Mouse (Mus musculus) T-helper 1 cell (primary cell): ENCODE measurements around the gene Chit1.

Experiments used
- in situ Hi-C: fragments of 300-600 bp; cut with MboI, MseI; formaldehyde crosslinking; loops from one replicate; pipeline ENCODE4 v1.15.1; 2025; ENCODE audit warnings: high pct_unique_total_duplicates

Chit1 gene

DNA sequence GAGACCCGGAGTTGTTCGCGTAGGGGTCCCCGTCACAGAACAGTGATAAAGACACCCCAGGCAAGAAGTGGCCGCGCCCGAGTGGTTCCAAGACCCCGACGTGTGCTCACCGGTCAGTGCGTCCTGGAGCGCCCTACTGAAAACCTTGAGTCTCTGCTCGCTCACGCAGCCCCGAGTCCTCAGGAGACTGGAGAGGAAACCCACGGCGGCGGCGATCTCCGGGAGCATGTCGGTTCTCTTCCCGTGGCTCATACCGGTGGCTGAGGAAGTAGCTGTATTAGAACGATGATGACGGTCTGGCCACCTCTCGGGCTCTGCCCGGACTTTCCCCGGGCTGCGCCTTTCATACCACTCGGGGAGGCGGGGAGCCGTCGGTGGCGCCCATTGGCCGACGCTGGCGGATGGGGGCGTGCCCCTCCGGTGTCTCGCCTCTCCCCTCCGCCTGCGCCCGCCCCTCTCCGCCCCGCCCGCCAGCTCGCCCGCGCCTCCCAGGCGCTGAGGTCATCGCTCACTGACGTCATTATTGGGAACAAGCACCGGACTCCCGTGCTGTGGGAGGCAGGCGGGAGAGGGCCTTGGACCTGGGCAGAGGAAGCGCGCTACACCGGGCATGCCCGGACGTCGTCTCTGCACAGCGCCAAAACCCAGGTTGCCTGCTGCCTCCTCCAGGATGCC is 32.1 kb upstream of the Chit1 start, which contains the start of gene Btg2:
Gene Btg2 (minus strand): TSS at position 319 of the 675 bp plus-strand sequence.
- in situ Hi-C loops: loop anchor here (25.0 kb wide), 1 partner anchor 1942 kb away; the partner anchor contains the start of gene Cdk18

DNA sequence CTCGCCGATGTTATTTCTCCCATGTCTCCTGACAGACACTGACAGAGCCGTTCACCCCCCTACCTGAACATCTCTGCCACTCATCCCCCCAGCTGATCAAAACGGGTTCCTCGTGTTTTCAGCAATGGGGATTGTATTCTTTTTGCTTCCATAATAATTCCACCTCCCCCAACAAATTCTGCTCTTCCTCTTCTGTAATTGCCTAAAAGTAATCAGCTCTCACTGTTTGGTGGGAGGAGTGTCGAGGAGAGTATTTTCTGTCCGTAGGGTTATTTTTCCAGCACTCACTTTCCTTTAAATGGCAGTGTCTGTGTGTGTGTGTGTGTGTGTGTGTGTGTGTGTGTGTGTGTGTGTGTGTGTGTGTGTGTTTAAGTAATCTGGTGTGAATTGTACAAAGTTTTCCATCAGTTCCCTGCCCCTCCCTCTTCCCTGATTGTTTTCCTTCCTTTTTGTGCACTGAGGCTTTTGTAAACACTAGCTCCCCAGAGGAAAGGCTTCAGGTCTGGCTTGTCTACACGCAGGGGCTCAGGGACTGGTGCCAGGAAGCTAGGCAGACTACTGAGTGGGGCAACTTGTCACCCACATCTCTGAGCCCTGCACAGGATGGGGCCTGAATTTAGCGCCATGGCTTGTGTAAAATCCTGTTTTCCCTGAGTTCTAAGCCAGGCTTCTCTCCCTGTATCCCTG is 31.4 kb upstream of the Chit1 start:
- in situ Hi-C loops: loop anchor here (25.0 kb wide), 1 partner anchor 1942 kb away; the partner anchor contains the start of gene Cdk18

DNA sequence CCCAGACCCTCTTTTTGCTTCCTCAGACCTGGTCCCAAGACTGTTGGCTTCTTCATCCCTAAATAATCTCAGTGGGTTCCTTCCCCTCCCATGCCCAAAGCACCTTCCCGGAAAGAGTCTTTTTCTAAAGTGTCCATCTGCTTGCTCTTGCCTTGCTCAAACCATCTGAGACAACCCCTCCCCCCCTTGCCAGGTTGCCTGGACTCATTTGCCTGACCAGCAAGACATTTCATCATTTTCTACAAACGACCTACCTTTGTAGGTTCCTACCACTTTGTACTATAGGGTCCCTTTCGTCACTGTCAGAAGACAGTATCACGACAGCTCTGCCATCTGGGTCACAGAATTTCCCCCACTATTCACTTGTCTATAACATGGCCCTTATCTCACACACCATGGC is 30.6 kb upstream of the Chit1 start:
- in situ Hi-C loops: loop anchor here (25.0 kb wide), 1 partner anchor 1943 kb away; the partner anchor contains the start of gene Cdk18

DNA sequence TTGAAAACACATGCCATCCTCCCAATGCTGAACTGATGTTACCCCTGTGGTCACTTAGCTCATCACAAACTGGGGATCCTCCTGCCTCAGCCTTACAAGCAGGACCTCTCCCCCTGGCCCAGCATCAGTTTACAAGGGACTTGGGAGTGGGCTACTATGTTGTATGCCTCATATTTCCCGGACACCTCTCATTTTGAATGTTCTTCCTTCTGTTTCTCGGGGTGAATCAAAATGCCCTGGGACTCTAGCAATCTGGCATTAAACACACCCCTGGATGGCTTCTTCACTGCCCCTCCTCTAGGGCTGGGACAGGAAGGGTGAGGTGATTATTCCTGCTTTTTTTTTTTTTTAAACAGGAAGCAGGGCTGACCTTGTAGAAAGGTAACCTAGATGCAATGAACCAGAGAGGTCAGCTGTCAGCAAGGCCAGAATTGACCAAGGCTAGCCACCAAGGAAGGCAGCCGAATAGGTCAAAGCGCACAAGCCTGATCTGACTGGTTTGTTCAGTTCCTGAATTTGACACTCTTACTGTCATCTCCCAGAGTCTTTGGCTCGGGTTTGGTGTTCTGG is 30.1 kb upstream of the Chit1 start:
- in situ Hi-C loops: loop anchor here (25.0 kb wide), 1 partner anchor 1944 kb away; the partner anchor contains the start of gene Cdk18

DNA sequence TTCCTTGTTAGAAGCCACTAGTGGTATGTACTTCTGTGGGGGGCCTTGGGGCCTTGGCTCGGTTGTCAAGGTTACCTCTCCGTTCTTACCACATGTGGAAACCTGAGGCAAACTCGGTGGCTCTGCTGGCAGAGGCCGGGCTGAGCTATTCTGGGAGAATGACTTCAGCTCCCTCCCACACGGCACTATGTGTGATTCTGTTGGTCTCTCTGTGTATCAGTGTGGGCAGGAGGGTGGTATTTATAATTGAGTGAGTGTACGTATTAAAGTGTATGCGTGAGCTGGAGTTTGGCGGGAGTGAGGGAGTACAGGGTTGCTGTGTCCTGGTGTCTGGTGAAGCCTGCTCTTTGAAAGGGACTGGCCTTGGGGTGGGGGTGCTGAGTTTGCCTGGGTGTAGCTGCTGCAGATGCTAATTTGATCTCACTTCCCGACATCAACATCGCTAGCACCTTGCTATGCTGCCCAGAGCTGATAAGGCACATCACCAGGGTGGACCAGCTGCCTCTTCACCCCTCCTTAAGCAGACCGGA is 28.0 kb upstream of the Chit1 start:
- in situ Hi-C loops: loop anchor here (25.0 kb wide), 1 partner anchor 1946 kb away; the partner anchor contains the start of gene Cdk18

DNA sequence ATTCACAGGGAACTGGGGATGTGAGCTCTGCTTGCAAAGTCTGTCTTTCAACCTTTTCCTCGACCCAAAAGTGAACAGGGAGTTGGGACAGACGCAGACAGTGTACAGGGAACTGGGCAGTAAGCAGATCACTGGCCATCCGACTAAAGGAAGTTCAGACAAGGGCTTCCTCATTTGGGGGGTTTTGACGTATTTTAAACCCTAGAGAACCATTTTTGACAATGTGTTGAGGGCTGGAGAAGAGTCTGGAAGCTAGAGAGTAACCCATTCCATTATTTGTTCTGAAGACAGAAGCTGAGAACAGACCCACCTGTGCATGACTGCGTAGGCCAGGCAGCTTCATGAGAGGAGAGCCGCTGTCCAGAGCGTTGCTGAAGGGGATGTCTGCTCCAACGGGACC is 27.4 kb upstream of the Chit1 start:
- in situ Hi-C loops: loop anchor here (25.0 kb wide), 1 partner anchor 1946 kb away; the partner anchor contains the start of gene Cdk18

DNA sequence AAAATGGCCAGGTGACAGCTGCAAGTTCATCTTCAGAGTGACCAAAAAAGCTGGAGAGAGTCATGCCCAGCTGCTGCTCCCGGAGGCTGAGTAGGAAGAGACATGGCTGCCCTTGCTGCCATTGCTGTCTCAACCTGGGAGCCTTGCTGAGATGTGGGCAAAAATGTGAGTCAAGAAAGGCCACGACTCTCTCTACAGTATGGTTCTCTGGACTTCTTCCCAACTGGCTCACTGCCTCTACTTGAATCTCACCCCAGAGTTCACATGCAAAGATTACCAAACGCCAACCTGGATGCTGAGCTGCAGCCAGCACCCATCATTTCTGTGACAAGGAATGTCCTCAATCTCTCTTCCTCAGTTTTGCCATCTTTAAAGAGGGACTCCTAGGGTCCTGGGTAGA is 26.9 kb upstream of the Chit1 start:
- in situ Hi-C loops: loop anchor here (25.0 kb wide), 1 partner anchor 1947 kb away; the partner anchor contains the start of gene Cdk18

DNA sequence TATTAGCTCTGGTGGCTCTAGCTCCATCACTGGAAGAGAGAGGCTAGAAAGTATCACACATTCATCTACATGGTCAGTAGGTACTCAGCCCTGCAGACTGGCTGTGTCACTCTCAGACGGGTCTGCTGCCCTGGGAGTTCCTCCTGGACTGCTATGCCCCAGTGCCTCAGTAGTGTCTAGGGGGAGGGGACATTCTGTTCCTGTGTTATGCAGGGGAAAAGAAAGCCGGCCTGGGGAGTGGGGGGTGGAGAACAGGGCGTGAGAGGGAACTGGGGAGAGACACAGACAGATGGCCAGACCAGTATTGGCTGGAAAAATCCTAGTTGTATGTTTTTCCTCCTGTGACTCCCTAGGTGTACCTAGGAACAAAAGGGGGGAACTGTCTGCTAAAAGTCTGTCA is 25.0 kb upstream of the Chit1 start:
- in situ Hi-C loops: loop anchor here (25.0 kb wide), 1 partner anchor 1949 kb away; the partner anchor contains the start of gene Cdk18

DNA sequence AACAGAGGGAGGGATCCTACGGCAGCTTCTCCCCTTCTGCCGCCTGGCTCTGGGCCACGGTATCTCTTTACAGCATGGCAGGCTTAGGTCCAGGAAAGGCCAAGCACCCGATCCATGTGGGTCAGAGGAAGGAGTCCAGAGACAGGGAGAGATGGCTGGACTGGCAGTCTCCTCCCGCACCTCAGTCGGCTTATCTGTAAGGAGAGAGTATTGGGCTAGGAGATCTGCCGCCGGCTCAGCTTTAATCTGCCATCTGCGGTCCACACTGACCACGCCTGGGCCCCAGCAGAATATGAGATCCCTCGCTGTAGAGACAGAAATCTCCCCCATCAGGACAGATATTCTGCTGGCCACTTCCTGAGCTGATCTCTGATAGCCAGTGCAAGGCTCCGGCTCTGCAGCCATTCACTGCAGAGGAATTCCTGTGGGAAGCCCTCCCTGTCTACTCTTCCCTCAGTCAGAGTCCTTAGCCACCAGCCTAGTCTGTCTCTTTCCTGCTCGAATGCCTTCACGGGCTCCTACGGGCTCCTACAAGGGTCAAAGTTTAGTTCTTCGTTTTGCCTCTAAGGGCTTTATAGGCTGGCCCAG is 24.1 kb upstream of the Chit1 start:
- in situ Hi-C loops: loop anchor here (25.0 kb wide), 1 partner anchor 1950 kb away; the partner anchor contains the start of gene Cdk18

DNA sequence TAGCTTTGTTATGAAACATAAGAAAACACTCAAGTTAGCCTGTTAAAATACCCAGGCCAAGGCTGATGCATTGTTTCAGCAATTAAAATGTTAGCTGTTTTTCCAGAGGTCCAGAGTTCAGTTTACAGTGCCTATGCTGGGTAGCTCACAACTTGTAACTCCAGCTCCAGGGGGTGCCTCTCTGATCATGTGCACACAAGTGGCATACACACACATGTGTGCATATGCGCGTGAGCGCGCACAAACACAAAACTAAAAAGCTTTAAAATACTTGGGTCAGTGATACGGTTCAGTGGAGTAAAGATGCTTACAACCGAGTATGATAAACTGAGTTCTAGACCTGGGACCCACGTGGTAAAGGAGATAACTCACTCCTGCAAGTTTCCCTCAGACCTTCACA is 22.0 kb upstream of the Chit1 start:
- in situ Hi-C loops: loop anchor here (25.0 kb wide), 1 partner anchor 1952 kb away; the partner anchor contains the start of gene Cdk18

DNA sequence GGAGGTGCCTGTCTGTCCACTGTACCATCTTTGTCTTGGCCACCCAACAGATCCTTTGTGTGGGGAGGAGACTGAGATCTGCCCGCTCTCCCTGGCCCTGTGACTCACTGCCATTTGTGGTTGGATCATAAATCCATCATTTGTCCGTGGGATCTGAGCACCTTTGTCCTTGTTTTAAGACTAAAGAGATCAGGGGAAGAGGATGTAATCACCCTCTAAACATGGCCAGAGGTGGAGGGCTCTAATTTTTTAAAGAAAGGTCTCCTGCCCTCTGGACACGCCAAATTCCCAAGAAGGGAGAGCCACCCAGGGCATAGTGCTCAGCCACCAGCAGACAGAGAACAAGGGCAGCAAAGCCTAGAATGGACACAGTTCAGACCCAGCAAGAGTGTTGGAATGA is 19.2 kb upstream of the Chit1 start:
- in situ Hi-C loops: loop anchor here (25.0 kb wide), 1 partner anchor 1955 kb away; the partner anchor contains the start of gene Cdk18

DNA sequence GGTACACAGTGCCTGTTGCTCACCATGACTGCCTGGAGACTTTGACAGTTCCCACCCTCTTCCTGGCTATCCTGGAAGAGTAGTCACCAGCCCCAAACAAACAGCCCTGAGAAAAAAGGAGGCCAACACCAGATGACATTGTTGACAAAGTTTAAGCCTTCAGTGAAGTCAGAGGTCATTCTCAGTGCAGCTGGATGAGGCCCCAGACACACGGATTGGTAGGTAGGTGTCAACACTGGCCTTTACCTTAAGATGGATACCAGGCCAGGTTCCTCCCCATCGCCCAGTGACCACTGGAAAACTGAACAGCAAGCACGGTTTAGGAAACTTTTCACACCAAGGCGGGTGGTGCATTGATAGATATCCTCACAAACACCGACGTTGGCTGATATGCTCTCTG is 18.7 kb upstream of the Chit1 start:
- in situ Hi-C loops: loop anchor here (25.0 kb wide), 1 partner anchor 1955 kb away; the partner anchor contains the start of gene Cdk18

DNA sequence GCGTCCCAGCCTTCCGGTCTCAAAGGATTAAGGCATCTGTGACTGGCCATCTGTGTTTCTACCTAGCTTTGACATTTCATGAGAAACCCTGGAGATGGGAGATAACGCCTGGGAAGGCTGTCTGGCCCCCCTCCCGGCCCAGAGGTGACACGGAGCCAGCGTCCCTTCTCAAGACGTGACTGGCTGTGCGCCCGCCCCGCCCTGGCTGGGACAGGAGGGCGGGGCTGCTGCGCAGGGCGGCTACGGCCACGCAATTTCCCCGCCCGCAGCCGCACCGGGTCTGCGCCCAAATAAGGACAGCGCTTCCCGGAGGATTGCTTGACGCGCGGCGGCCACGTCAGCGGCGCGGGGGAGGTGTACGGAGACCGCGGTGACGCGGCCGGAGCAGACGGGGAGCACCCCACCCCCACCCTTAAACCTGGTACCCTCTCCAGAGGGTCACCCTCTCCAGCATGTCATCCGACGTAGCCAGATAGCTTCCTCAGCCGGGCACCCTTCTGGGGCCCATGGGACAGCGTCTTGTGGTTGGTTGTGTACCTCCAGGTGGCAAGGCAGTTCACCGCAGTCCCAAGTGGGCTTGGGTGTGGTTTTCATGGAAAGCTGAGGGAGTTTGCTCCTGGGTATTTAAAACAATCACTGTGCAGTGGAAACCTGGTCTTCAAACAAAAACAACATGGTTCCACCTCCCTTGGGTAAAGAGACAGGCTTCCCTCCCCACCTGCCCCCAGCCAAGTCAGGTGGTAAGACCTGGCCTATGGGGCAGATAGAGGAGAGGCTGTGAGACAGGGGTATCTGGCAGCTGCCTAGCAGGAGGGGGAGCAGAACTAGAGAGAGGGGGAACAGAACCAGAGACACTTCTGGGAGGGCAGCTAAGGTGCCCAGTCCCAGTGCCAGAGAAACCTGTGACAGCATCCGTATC is 17.9 kb upstream of the Chit1 start:
- in situ Hi-C loops: loop anchor here (25.0 kb wide), 1 partner anchor 1956 kb away; the partner anchor contains the start of gene Cdk18

DNA sequence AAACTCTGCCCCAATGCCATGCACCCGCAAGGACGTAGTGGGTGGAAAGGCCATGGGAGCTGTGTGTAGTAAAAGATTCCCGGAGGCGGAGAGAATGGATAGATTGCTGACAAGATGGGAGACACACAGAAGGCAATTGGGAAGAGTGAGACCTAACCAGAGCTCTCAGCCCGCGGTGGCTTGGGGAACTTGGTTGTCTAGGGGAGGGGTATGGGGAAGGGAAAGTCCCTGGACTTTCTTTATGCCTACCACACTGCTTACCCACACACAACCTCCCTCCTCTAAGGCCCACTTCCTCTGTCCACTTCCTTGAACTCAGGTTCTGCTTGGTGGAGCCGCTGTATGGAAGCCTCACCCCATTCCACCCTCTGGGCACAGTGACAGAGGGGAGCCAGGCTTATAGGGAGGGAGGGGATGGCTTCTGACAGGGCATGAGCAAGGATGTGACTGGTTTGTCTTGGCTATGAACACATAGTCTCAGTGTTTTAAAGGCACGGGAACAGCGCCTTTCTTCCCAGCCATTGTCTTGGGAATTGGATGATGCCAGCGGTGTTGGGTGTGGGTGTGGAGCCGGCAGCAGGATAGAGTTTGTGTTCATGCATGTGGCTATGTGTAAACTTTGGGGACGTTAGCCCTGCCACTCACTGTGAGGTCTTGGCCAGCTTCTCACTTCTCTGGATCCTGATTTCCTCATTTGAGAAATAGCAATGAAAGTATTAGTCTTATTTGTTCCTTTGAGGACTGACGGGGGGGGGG is 17.1 kb upstream of the Chit1 start:
- in situ Hi-C loops: loop anchor here (25.0 kb wide), 1 partner anchor 1957 kb away; the partner anchor contains the start of gene Cdk18

DNA sequence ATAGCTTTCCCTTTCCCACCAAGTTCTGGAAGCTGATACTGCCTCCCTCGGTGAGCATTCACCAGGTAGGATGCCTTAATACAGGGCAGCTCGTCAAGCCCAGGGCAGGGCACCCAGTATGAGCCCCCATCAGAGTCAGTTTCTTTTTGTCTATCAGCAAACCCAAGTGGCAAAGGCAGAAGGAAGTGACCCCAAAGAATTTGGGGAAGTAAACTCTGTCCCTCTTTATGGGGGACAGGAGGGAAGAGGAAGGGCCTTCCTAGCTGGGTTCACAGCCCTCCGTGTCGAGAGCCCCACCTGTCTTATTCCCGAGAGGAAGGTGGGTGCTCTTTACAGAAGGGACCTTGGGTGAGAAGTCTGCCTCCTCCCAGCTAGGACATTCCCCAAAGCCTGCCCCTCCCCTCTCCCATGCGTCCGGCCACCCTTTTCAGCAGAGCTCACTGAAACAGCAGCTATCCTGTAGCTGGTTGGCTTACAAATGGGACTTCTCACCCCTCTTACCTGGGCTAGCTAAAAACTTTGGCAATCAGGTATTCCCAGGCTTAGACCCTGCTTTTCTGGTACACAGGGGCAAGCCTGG is 15.9 kb upstream of the Chit1 start:
- in situ Hi-C loops: loop anchor here (25.0 kb wide), 1 partner anchor 1958 kb away; the partner anchor contains the start of gene Cdk18

DNA sequence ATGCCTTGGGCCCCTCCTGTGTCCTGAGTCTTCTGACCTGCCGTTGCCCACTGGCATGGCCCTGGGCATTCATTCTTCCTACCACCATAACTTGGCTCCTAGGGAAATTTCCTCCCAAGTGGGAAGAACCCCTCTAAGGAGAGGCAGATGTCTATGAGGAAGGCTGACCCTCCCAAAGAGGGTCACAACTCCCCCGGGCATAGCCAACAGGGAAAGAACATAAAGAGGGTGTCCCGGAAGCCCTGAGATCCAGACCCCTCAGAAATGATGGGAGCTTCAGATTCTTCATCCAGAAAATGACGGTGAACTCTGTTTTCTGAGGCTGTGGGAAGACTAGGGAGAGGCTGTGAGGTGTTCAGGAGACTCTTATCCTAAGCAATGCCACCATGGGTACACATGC is 15.3 kb upstream of the Chit1 start:
- in situ Hi-C loops: loop anchor here (25.0 kb wide), 1 partner anchor 1958 kb away; the partner anchor contains the start of gene Cdk18

DNA sequence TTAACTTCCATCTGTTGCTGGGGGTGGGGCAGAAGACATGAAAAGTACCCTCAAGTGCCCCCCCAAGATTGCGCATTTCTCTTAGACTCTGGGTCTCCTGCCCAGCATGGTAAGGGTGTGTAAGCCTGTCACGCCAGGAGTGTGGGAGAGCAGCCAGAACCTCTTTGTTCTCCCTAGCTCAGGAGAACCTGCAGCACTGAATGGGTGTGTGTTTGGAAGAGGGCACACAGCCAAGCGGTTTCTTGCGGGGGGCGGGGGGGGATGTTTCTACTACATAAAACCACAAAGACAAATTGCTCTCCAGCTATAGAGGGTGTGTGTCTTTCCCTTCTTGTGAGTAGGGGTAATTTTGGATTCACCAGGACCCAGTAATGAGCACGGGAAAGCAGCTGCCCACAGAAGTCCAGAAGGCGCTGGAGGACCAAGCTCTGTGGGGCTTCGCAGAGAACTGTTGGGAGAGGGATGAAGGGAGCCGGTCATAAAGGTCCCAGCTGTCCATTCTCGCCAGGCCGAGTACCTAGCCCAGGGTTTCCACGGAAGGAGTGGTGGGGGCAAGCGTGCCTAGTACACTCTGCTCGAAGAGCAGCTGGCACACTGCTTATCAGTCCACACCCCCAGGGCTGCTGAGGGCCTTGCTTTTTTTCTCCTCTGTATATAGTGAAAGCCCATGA is 14.6 kb upstream of the Chit1 start:
- in situ Hi-C loops: loop anchor here (25.0 kb wide), 1 partner anchor 1959 kb away; the partner anchor contains the start of gene Cdk18
